Mouse (Mus musculus): Measurements from ENCODE around the gene Ptprcap.

DNA sequence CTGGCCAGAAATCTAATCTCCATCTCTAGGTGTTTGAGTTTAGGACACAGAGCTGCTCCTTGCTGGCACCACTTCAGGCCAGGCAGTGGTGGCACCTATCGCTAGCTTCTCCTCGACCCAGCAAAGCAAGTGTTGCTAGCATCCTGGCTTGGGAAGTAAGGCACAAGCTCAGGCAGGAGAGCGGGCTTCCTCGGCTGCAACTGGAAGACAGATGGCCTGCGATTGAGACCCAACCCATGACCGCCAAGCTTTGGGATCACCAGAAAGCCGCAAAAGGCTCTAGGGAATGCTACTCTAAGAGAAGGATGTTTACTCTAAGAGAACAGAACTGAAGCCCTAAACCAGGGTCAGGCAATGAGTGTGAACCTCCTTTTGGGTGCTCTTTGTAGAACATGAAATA is 23.9 kb upstream of the Ptprcap start:
- TF ChIP-seq POLR2A (IDR thresholded peaks at IDR 0.05; ENCODE audit: low read depth, low read length) (no peak), CTCF (IDR thresholded peaks at IDR 0.05; ENCODE audit: extremely low read depth, insufficient read length, insufficient replicate concordance, low read depth, low read length) (no peak)

Data from small intestine, adult 2 months (tissue).